Comparison of ENCODE assay signal across 8 mouse cellular contexts in genomic region chr2:160378271-160378670, GRCm38 (mm10). TPM values are rescaled to one million over a fixed set of nuclear protein-coding genes. Genes with fewer than 3 reads are reported as not detected.
DNase-seq lines count a peak whose midpoint lies in the region; ATAC-seq and TF ChIP-seq lines count a peak whose summit lies in the region.

No protein-coding gene starts in this region.

- no peaks in the 10 kb centered on the region for H3K36me3 ChIP-seq in liver, embryonic 11.5 days (ENCODE audit: control insufficient read depth, insufficient read depth, low read length)

- WGBS in liver, embryonic 11.5 days, result 43% methylated on average over 4 of the region's 4 CpGs
- 40% methylated on average over 4 of the region's 4 CpGs for WGBS in bone marrow, adult 2 months

- H3K4me2 ChIP-seq in liver, embryonic 11.5 days, result no peak overlapping the region

- TF ChIP-seq CTCF in bone marrow, adult 2 months (IDR thresholded peaks at IDR 0.05; ENCODE audit: control insufficient read depth, insufficient read depth, low read length), result peak; percentile 72

- no peak overlapping the region for H3K9ac ChIP-seq in liver, embryonic 11.5 days (ENCODE audit: low read depth, low read length)

- no peaks in the 10 kb centered on the region for H3K9me3 ChIP-seq in liver, embryonic 11.5 days (ENCODE audit: control insufficient read depth, low read length)

- H3K27me3 ChIP-seq in liver, embryonic 11.5 days (replicated peaks; ENCODE audit: control insufficient read depth, insufficient read depth, low read length), result peaks cover 3% of the 10 kb centered on the region; the same call in 1 of the 2 replicates

- TF ChIP-seq POLR2A in bone marrow, adult 2 months (IDR thresholded peaks at IDR 0.05; ENCODE audit: borderline replicate concordance, control insufficient read depth, low read depth, low read length), result no peak

- no peak overlapping the region for H3K4me3 ChIP-seq in liver, embryonic 11.5 days (ENCODE audit: low read depth, low read length)
- H3K4me3 ChIP-seq in bone marrow, adult 2 months (replicated peaks; ENCODE audit: control insufficient read depth, low read depth, low read length), result no peak overlapping the region

- no peak overlapping the region for H3K27ac ChIP-seq in liver, embryonic 11.5 days (ENCODE audit: low read depth, low read length)
- H3K27ac ChIP-seq in bone marrow, adult 2 months (ENCODE audit: control insufficient read depth, insufficient read depth, low read depth, low read length, poor library complexity), result no peak overlapping the region

- peak; percentile 17 to 30 for DNase-seq in cerebellum, adult 18-20 months
- no peak for DNase-seq in cerebellum, adult 11-12 months
- DNase-seq in liver (peak; percentile 41), adipocyte (ENCODE audit: low spot score) (no peak)
- no peak for DNase-seq in liver, embryonic 11.5 days (ENCODE audit: low spot score)
- DNase-seq in kidney, adult 9 months, result peak; percentile 64
- DNase-seq in naive thymus-derived CD4-positive, alpha-beta T cell, adult 2 months (ENCODE audit: low read depth), result peak; percentile 55

- ATAC-seq in liver, embryonic 11.5 days (replicated peaks; ENCODE audit: low FRiP score), result no peak

- H3K4me1 ChIP-seq in liver, embryonic 11.5 days (replicated peaks; ENCODE audit: control insufficient read depth, insufficient read depth, low read length), result no peaks in the 10 kb centered on the region
- no peaks in the 10 kb centered on the region for H3K4me1 ChIP-seq in bone marrow, adult 2 months (ENCODE audit: control insufficient read depth, insufficient read depth, low read length)

RNA-seq across cellular contexts. Expression of gene Mafb, which starts 11.4 kb away (rescaled TPM):
- polyA plus RNA-seq in liver, embryonic 11.5 days (2014; fragmentation: Nextera tagmentation; extraction: Ambion mirVana), result 4.5 and 5.0 TPM in 2 replicates
- 12.0 and 15.0 TPM in 2 replicates for polyA plus RNA-seq in bone marrow, adult 2 months (2011; ENCODE audit: insufficient read depth, insufficient read length, low replicate concordance, missing spikeins)

RNA-seq across cellular contexts. Expression of gene Gm826, which starts 44.3 kb away (rescaled TPM):
- polyA plus RNA-seq in liver, embryonic 11.5 days (2014; fragmentation: Nextera tagmentation; extraction: Ambion mirVana), result 8.4 and 8.6 TPM in 2 replicates
- not detected in 2 replicates for polyA plus RNA-seq in bone marrow, adult 2 months (2011; ENCODE audit: insufficient read depth, insufficient read length, low replicate concordance, missing spikeins)

Comparison
In these comparisons a context has a peak if more than half of its experiments do, and no peak if none do; other contexts are left out.
1. DNase-seq: peak in cerebellum, adult 18-20 months (2 of 2), liver (single experiment), kidney, adult 9 months (single experiment) and naive thymus-derived CD4-positive, alpha-beta T cell, adult 2 months (single experiment); none in cerebellum, adult 11-12 months (single experiment), liver, embryonic 11.5 days (single experiment) and adipocyte (single experiment).